Mouse (Mus musculus): Measurements from ENCODE around the gene Hes3. TPM values are rescaled to one million over a fixed set of nuclear protein-coding genes. Genes with fewer than 3 reads are reported as not detected.

The Hes3 gene
- polyA plus RNA-seq, 1 experiment from 2014 or later: not detected

- Histone ChIP-seq H3K27ac (ENCODE audit: low read length) (no peak overlapping the region), H3K9me3 (ENCODE audit: low read length) (no peaks in the 10 kb centered on the region), H3K4me3 (ENCODE audit: low read length) (peak overlapping the region; percentile 35), H3K36me3 (ENCODE audit: insufficient read depth, low read length) (0 out of 2 replicates have a peak, but pooled peaks cover 2% of the 10 kb centered on the region), H3K27me3 (ENCODE audit: insufficient read depth, low read length) (peaks cover 77% of the 10 kb centered on the region), H3K4me1 (ENCODE audit: insufficient read depth, low read length) (peaks cover 19% of the 10 kb centered on the region), H3K9ac (replicated peaks; ENCODE audit: low read length) (0 out of 2 replicates have a peak overlapping the region, but pooled peaks have one; percentile 46), H3K4me2 (replicated peaks; ENCODE audit: low read depth, low read length) (peak overlapping the region; percentile 55)
- 7% methylated on average over 68 of the region's 70 CpGs for WGBS
- peak; percentile 85 for ATAC-seq (ENCODE audit: low FRiP score, low TSS enrichment)
Observed at GRCm38 (mm10) chr4:152283186-152283950, 8.1 kb downstream of the Hes3 start.

- Histone ChIP-seq H3K27me3 (ENCODE audit: insufficient read depth, low read length) (peaks cover 71% of the 10 kb centered on the region), H3K9me3 (ENCODE audit: low read length) (no peaks in the 10 kb centered on the region), H3K27ac (ENCODE audit: low read length) (no peak overlapping the region), H3K4me2 (replicated peaks; ENCODE audit: low read depth, low read length) (peak overlapping the region; percentile 55), H3K36me3 (ENCODE audit: insufficient read depth, low read length) (0 out of 2 replicates have a peak, but pooled peaks cover 2% of the 10 kb centered on the region), H3K4me1 (ENCODE audit: insufficient read depth, low read length) (peaks cover 19% of the 10 kb centered on the region), H3K9ac (replicated peaks; ENCODE audit: low read length) (0 out of 2 replicates have a peak overlapping the region, but pooled peaks have one; percentile 46), H3K4me3 (ENCODE audit: low read length) (peak overlapping the region; percentile 35)
- 0 out of 2 replicates have a peak, but pooled peaks have one; percentile 1 for ATAC-seq (ENCODE audit: low FRiP score, low TSS enrichment)
- 14% methylated on average over 32 of the region's 34 CpGs for WGBS
Observed at GRCm38 (mm10) chr4:152282721-152283120, 8.7 kb downstream of the Hes3 start.

- H3K27ac ChIP-seq (ENCODE audit: low read length): no peak overlapping the region
- WGBS: 54% methylated on average over 15 of the region's 15 CpGs
- H3K9ac ChIP-seq (replicated peaks; ENCODE audit: low read length): no peak overlapping the region
- no peak overlapping the region for H3K4me2 ChIP-seq (replicated peaks; ENCODE audit: low read depth, low read length)
- peaks cover 16% of the 10 kb centered on the region for H3K4me1 ChIP-seq (ENCODE audit: insufficient read depth, low read length)
- no peaks in the 10 kb centered on the region for H3K9me3 ChIP-seq (ENCODE audit: low read length)
- no peak overlapping the region for H3K4me3 ChIP-seq (ENCODE audit: low read length)
- peaks cover 60% of the 10 kb centered on the region for H3K27me3 ChIP-seq (ENCODE audit: insufficient read depth, low read length)
- 0 out of 2 replicates have a peak, but pooled peaks cover 2% of the 10 kb centered on the region for H3K36me3 ChIP-seq (ENCODE audit: insufficient read depth, low read length)
- ATAC-seq (ENCODE audit: low FRiP score, low TSS enrichment): no peak; the same call in 1 of the 2 replicates
Observed at GRCm38 (mm10) chr4:152281601-152282000, 9.9 kb downstream of the Hes3 start.

- Histone ChIP-seq H3K9ac (replicated peaks; ENCODE audit: low read length) (no peak overlapping the region), H3K4me3 (ENCODE audit: low read length) (no peak overlapping the region), H3K27ac (ENCODE audit: low read length) (no peak overlapping the region), H3K27me3 (ENCODE audit: insufficient read depth, low read length) (peaks cover 34% of the 10 kb centered on the region), H3K4me2 (replicated peaks; ENCODE audit: low read depth, low read length) (no peak overlapping the region), H3K9me3 (ENCODE audit: low read length) (no peaks in the 10 kb centered on the region), H3K36me3 (ENCODE audit: insufficient read depth, low read length) (0 out of 2 replicates have a peak, but pooled peaks cover 2% of the 10 kb centered on the region), H3K4me1 (ENCODE audit: insufficient read depth, low read length) (peaks cover 20% of the 10 kb centered on the region)
- WGBS: 89% methylated on average over 23 of the region's 23 CpGs
- no peak for ATAC-seq (ENCODE audit: low FRiP score, low TSS enrichment)
Observed at GRCm38 (mm10) chr4:152278986-152279385, 12.5 kb downstream of the Hes3 start.

GRCm38 (mm10) chr4:152277916-152278315, 13.5 kb downstream of the Hes3 start:
- no peak overlapping the region for H3K4me3 ChIP-seq (ENCODE audit: low read length)
- no peaks in the 10 kb centered on the region for H3K9me3 ChIP-seq (ENCODE audit: low read length)
- H3K27ac ChIP-seq (ENCODE audit: low read length): no peak overlapping the region
- H3K4me1 ChIP-seq (ENCODE audit: insufficient read depth, low read length): peaks cover 25% of the 10 kb centered on the region
- H3K36me3 ChIP-seq (ENCODE audit: insufficient read depth, low read length): 0 out of 2 replicates have a peak, but pooled peaks cover 2% of the 10 kb centered on the region
- 72% methylated on average over 2 of the region's 2 CpGs for WGBS
- no peak overlapping the region for H3K9ac ChIP-seq (replicated peaks; ENCODE audit: low read length)
- peaks cover 24% of the 10 kb centered on the region for H3K27me3 ChIP-seq (ENCODE audit: insufficient read depth, low read length)
- no peak for ATAC-seq (ENCODE audit: low FRiP score, low TSS enrichment)
- H3K4me2 ChIP-seq (replicated peaks; ENCODE audit: low read depth, low read length): no peak overlapping the region

GRCm38 (mm10) chr4:152276389-152277347, 14.8 kb downstream of the Hes3 start:
- WGBS: 53% methylated on average over 10 of the region's 10 CpGs
- H3K4me2 ChIP-seq (replicated peaks; ENCODE audit: low read depth, low read length): no peak overlapping the region
- H3K27me3 ChIP-seq (ENCODE audit: insufficient read depth, low read length): peaks cover 12% of the 10 kb centered on the region
- H3K9ac ChIP-seq (replicated peaks; ENCODE audit: low read length): no peak overlapping the region
- no peaks in the 10 kb centered on the region for H3K9me3 ChIP-seq (ENCODE audit: low read length)
- no peak for ATAC-seq (ENCODE audit: low FRiP score, low TSS enrichment)
- H3K36me3 ChIP-seq (ENCODE audit: insufficient read depth, low read length): 0 out of 2 replicates have a peak, but pooled peaks cover 2% of the 10 kb centered on the region
- no peak overlapping the region for H3K27ac ChIP-seq (ENCODE audit: low read length)
- H3K4me1 ChIP-seq (ENCODE audit: insufficient read depth, low read length): peaks cover 34% of the 10 kb centered on the region
- no peak overlapping the region for H3K4me3 ChIP-seq (ENCODE audit: low read length)

GRCm38 (mm10) chr4:152274681-152275131, 16.8 kb downstream of the Hes3 start:
- 1% methylated on average over 20 of the region's 20 CpGs for WGBS
- peak; percentile 41 for ATAC-seq (ENCODE audit: low FRiP score, low TSS enrichment)

GRCm38 (mm10) chr4:152273621-152274236, 17.7 kb downstream of the Hes3 start, which contains the start of gene Gpr153:
Gene Gpr153, plus strand, starts transcription at chr4:152274232.
- H3K4me2 ChIP-seq (replicated peaks; ENCODE audit: low read depth, low read length): peak within 1 kb of the TSS; percentile 97
- H3K4me1 ChIP-seq (ENCODE audit: insufficient read depth, low read length): peaks cover 35% of the 10 kb centered on the region
- ATAC-seq (ENCODE audit: low FRiP score, low TSS enrichment): peak; percentile 81
- H3K9ac ChIP-seq (replicated peaks; ENCODE audit: low read length): peak within 1 kb of the TSS; percentile 79
- no peaks in the 10 kb centered on the region for H3K36me3 ChIP-seq (ENCODE audit: insufficient read depth, low read length)
- WGBS: under 1% methylated on average over 43 of the region's 48 CpGs
- H3K4me3 ChIP-seq (ENCODE audit: low read length): peak within 1 kb of the TSS; percentile 64
- H3K27me3 ChIP-seq (ENCODE audit: insufficient read depth, low read length): no peaks in the 10 kb centered on the region
- H3K27ac ChIP-seq (ENCODE audit: low read length): peak within 1 kb of the TSS; percentile 81
- no peaks in the 10 kb centered on the region for H3K9me3 ChIP-seq (ENCODE audit: low read length)

More at GRCm38 (mm10) chr4:152274681-152275131, 16.8 kb downstream of the Hes3 start:
- H3K4me3 ChIP-seq (ENCODE audit: low read length): peak overlapping the region; percentile 64
- peak overlapping the region; percentile 79 for H3K9ac ChIP-seq (replicated peaks; ENCODE audit: low read length)
- no peaks in the 10 kb centered on the region for H3K36me3 ChIP-seq (ENCODE audit: insufficient read depth, low read length)
- no peaks in the 10 kb centered on the region for H3K9me3 ChIP-seq (ENCODE audit: low read length)
- peak overlapping the region; percentile 97 for H3K4me2 ChIP-seq (replicated peaks; ENCODE audit: low read depth, low read length)
- peak overlapping the region; percentile 81 for H3K27ac ChIP-seq (ENCODE audit: low read length)
- H3K27me3 ChIP-seq (ENCODE audit: insufficient read depth, low read length): no peaks in the 10 kb centered on the region
- H3K4me1 ChIP-seq (ENCODE audit: insufficient read depth, low read length): peaks cover 35% of the 10 kb centered on the region

- Histone ChIP-seq H3K27me3 (ENCODE audit: insufficient read depth, low read length) (no peaks in the 10 kb centered on the region), H3K27ac (ENCODE audit: low read length) (peak overlapping the region; percentile 81), H3K4me3 (ENCODE audit: low read length) (no peak overlapping the region), H3K9ac (replicated peaks; ENCODE audit: low read length) (no peak overlapping the region), H3K36me3 (ENCODE audit: insufficient read depth, low read length) (no peaks in the 10 kb centered on the region), H3K4me1 (ENCODE audit: insufficient read depth, low read length) (peaks cover 35% of the 10 kb centered on the region), H3K4me2 (replicated peaks; ENCODE audit: low read depth, low read length) (peak overlapping the region; percentile 97; the same call in 1 of the 2 replicates), H3K9me3 (ENCODE audit: low read length) (no peaks in the 10 kb centered on the region)
- WGBS: 25% methylated on average over 3 of the region's 3 CpGs
- ATAC-seq (ENCODE audit: low FRiP score, low TSS enrichment): peak; percentile 33
Observed at GRCm38 (mm10) chr4:152273191-152273590, 18.3 kb downstream of the Hes3 start.
